Mouse (Mus musculus): ENCODE measurements around the gene Pip4k2b.
"Not testable (repeated sequence)": the region's sequence is repeated elsewhere in the genome, so short reads cannot be mapped to it uniquely, and the experiment has no call there.

Gene Pip4k2b

GRCm38 (mm10) chr11:97744063-97744717 lies at the start of gene Pip4k2b:
Gene Pip4k2b (minus strand): TSS chr11:97744704.
- peak; percentile 27 to 62 for DNase-seq (ENCODE audit: low spot score in 2 of 2)

DNA sequence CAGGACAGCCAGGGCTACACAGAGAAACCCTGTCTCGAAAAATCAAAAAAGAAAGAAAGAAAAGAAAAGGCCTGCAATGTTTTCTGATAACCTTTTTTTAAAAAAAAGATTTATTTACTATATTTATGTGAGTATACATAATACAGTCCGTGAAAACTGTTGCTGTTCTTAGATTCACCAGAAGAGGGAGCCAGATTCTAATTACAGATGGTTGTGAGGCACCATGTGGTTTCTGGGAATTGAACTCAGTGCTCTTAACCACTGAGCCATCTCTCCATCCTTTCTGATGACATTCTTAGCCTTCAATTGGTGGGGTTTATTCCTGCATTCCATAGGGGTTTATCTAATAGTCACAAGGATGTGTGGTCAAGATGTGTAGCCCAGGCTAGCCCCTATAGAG lies 48.7 kb upstream of the Pip4k2b start:
- peak in 1 of 2 experiments; percentile 31 for DNase-seq (ENCODE audit: low spot score in 2 of 2)

DNA sequence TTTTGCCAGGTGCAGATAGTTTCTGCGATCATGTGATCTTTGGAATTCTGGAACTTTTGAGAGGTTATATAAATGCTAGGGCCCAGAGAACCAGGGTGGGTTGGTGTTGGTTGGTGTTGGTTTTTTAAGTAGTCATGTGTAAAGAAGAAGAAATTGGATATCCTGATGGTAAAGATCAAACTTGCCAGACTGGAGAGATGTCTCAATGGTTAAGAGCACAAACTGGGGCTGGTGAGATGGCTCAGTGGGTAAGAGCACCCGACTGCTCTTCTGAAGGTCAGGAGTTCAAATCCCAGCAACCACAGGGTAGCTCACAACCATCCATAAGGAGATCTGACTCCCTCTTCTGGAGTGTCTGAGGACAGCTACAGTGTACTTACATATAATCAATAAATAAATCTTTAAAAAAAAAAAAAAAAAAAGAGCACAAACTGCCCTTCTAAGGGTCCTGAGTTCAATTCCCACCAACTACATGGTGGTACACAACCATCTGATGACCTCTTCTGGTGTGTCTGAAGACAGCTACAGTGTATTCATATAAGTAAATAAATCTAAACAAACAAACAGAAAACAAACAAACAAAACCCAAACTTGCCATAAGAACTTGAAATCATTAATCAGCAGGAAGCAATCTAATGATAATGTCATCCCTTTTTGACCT lies 46.4 kb upstream of the Pip4k2b start:
- DNase-seq (ENCODE audit: low spot score in 2 of 2), result not testable (repeated sequence)

DNA sequence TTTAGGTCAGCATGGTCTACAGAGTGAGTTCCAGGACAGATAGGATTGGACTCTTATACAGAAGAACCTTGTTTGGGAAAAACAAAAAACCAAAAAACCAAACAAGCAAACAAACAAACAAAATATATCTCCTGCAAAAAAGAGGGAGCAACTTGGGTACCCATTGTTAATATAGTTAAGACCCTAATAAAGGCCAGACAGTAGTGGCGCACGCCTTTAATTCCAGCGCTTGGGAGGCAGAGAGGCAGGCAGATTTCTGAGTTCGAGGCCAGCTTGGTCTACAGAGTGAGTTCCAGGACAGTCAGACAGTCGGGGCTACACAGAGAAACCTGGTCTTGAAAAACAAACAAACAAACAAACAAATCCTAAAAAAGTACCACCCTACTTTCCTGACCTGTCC lies 45.2 kb upstream of the Pip4k2b start:
- no peak for DNase-seq (ENCODE audit: low spot score in 2 of 2)

DNA sequence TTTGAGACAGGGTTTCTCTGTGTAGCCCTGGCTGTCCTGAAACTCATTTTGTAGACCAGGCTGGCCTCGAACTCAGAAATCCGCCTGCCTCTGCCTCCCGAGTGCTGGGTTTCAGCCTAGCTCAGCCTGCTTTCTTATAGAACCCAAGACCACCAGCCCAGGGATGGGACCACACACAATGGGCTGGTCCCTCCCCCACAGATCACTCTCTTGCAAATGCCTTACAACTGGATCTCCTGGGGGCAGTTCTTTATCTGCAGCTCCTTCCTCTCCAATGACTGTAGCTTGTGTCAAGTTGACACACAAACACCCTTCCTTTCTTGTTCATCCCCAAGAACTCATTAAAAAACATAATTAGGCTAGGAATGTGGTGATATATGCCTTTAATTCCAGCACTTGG lies 43.5 kb upstream of the Pip4k2b start:
- DNase-seq (ENCODE audit: low spot score in 2 of 2), result no peak

GRCm38 (mm10) chr11:97782564-97782895 lies 38.0 kb upstream of the Pip4k2b start:
- no peak for DNase-seq (ENCODE audit: low spot score in 2 of 2)

DNA sequence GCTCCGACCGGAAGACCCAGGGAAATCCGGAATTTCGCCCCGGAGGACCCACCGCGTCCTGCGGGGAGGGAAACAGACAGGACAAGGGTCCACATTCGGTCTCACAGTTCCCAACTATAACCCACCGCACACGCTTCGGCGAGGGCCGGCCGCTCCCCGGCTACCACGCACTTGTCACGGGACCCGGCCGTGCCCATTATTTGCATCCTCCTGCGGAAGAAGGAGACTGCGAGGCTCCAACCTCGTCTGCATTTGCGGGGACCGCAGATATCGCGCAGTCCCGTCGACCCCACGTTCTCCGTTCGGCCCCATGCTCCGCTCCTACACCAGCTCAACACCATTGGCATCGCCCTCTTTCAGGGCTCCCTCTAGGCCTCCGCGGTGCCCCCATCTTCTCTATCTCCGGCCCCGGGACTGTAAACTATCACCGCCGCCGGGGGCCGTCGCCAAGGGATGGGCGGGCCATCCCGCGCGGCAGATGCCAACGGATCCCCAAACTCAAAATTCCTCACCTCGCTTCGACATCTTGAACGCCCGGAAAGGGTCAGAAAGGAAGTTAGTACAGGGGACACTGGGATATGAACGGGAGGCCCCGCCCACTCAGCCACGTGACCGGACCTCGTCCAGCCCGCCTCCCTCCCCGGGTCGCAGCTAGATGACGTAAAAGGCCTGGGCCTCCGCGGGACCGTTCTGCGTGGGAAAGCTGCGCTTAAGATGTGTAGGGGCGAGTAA lies 37.5 kb upstream of the Pip4k2b start, which contains the start of gene Rpl23:
Gene Rpl23, minus strand, starts transcription at position 606 of the 732 bp plus-strand sequence.
- DNase-seq (ENCODE audit: low spot score in 2 of 2), result peak; percentile 97 to 100

DNA sequence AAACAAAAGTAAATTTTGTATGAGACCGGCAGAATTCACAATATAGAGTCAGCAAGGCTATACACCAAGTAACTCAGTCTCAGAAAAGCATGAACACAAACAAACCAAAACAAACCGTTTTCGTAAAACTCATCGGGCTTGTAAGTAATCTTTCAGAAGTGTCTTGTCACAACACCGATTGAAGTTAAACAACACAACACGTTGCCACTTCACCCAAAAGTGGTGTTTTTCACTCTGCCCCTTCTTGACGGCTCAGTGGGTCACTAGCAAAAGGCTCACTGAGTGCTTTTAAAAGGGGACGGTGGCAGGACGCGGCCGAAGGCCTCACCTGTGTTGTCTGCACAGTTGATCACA lies 37.0 kb upstream of the Pip4k2b start:
- no peak for DNase-seq (ENCODE audit: low spot score in 2 of 2)

DNA sequence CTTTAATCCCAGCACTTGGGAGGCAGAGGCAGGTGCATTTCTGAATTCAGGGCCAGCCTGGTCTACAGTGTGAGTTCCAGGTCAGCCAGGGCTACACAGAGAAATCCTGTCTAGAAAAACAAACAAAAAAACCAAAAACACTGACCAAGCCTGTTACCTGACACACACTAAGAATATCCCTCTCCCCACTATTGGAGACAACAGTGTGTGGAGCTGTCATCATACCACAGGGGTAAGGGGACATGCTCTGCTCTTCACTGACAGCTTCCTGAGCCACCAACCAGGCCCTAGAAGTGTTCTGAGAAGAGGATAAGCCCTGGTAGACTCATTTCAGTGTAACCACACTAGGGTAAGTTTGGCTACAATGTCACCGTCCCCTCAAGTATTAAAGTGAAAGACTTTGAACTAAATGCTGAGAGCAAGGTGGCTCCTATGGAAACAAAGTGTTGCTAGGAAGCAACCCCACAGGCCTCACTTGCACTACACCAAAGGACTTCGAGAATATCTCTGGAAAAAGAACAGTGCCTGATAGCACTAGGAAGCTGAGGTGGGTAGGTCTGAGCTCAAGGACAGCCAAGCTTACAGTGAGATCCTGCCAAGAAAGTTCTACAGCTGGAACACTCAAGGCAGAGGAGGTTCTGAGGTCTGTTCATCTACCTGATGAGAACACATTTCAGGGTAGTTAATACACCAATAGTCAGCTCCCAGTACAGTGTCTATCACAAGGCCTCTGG lies 35.6 kb upstream of the Pip4k2b start:
- no peak for DNase-seq (ENCODE audit: low spot score in 2 of 2)

GRCm38 (mm10) chr11:97778918-97779317 lies 34.4 kb upstream of the Pip4k2b start:
- no peak for DNase-seq (ENCODE audit: low spot score in 2 of 2)

- no peak for DNase-seq (ENCODE audit: low spot score in 2 of 2)
These were observed 32.6 kb upstream of the Pip4k2b start for GRCm38 (mm10) chr11:97777129-97777529.

DNA sequence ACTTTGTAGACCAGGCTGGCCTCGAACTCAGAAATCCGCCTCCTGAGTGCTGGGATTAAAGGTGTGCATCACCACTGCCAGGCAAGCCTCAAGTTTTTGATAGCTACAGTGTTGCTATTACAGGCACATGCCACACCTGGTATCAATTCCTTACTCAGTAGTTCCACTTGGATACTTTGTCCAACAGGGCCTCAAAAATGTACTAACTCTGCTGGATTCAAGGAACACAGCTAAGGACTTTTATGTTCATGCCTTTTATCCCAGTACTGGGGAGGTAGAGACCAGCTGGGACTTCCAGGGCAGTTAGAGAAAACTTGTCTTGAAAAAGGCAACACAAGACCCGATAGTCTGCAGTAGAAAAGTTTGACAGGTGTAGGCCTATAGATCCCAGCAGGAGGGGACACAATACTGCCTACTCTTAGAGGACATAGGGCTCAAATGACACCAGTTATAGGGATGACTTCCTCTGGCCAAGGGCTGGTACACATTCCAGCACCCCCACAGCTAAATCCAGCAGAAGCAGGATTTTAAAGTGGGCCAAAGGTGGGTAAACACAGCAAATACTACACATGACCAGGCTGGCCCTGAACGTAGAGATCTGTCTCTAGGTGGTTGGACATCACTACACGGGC lies 32.1 kb upstream of the Pip4k2b start:
- no peak for DNase-seq (ENCODE audit: low spot score in 2 of 2)

- no peak for DNase-seq (ENCODE audit: low spot score in 2 of 2)
These were observed 31.4 kb upstream of the Pip4k2b start, which contains the start of gene 1700001P01Rik for GRCm38 (mm10) chr11:97775808-97776496. Gene 1700001P01Rik (minus strand): TSS chr11:97775918.

GRCm38 (mm10) chr11:97775186-97775585 lies 30.7 kb upstream of the Pip4k2b start:
- no peak for DNase-seq (ENCODE audit: low spot score in 2 of 2)

GRCm38 (mm10) chr11:97771410-97771809 lies 26.9 kb upstream of the Pip4k2b start:
- no peak for DNase-seq (ENCODE audit: low spot score in 2 of 2)

- DNase-seq (ENCODE audit: low spot score in 2 of 2), result no peak
These were observed 25.2 kb upstream of the Pip4k2b start for GRCm38 (mm10) chr11:97769704-97770103.

DNA sequence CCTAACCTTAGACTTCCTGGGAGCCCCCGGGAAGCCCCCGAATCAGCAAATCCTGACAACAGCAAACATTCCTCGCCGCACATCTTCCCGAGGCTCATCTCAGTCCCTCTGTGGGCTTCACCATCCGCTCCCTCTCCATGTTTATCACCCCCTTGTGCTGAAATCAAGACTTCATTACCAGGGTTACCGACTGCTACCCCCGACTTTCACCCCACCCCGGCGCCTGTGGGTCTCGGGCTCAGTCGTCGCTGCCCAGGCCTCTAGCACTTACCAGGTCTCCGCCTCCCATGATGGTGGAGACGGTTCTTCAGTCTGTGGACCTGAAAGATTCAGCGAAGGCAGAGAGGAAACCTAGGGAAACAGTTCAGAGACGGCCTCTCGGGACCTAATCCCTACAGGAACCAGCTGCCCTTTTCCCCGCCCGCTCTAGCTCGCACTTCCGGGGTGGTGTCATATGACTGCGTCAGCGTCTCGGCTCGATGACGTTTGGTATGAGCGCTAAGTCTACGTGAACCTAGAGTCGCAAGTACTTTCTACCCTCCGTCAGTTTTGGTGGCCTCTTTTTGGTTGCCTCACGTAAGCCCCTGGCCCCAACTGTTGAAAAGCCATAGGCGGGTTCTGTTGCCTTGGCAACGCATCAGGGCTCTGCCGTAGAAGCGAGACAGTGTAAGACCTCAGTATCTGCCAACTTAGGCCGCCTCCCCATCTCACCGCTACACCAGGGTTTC lies 21.8 kb upstream of the Pip4k2b start, which contains the start of gene Cwc25:
Gene Cwc25, minus strand, starts transcription at position 403 of the 728 bp plus-strand sequence.
- peak; percentile 84 to 94 for DNase-seq (ENCODE audit: low spot score in 2 of 2)

DNA sequence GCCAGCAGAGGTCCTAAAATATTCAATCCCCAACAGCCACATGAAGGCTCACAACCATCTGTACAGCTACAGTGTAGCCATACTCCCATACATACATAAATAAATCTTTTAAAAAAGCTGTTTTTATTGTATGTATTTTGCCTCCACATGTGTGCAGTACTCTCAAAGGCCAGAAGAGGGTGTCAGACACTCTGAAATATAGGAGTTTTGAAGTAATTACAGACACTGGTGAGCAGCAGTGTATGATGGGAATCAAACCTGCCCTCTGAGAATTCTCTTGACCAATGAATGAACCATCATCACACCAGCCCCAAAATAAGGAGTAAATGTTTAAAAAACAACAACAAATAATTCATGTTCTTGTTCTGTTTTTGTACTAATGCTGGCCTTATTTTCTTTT lies 17.1 kb upstream of the Pip4k2b start:
- DNase-seq (ENCODE audit: low spot score in 2 of 2), result no peak

DNA sequence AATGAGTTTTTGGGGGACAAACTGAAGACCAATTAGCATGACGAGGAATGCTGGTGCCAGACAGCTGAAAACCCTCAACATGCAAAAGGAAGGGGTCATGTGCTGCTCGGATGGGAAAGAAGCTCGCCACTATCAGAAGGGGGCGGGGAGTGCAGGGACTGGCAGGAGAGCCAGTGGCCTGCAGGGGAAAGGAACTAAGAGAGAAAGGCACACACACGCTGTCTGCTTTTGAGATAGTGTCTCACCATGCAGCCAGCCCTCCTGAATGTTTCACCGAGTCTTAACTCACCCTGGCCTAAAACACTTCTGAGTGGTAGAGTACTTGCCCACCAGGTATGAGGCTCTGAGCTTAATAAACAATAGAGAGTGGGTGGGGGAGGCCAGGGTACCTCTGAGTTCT lies 14.4 kb upstream of the Pip4k2b start:
- DNase-seq (ENCODE audit: low spot score in 2 of 2), result no peak

GRCm38 (mm10) chr11:97758125-97758524 lies 13.6 kb upstream of the Pip4k2b start:
- DNase-seq (ENCODE audit: low spot score in 2 of 2), result no peak
